Mouse (Mus musculus): Measurements from ENCODE around the gene Nfia. TPM values are rescaled to one million over a fixed set of nuclear protein-coding genes. Genes with fewer than 3 reads are reported as not detected.
A peak's percentile ranks its signal among the peaks of the same experiment; 100 is the strongest.

Gene Nfia
- polyA plus RNA-seq, 1 experiment from 2014 or later, result 59.9 TPM

DNA sequence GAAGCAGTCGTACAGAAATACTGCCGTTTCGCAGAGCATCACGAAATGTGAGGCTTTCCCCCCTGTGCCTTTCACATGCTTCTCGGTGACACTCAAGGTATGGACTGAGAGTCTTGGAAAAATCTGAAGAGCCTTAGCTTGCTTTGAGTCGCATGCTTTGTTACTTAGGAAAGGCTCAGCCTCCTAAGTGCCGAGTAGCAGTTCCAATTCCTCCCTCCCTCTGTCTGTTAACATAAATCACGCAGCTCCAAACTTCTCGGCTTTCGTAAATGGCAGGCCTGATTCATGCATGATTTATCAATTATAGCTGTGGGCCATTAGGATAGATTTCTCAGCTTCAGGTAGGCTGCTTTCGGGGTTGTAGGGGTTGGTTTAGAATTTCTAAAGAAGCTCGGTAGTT lies 284.7 kb downstream of the Nfia start:
- no peak overlapping the region for H3K4me2 ChIP-seq
- 49% methylated on average over 12 of the region's 12 CpGs for WGBS
- H3K27me3 ChIP-seq, result no peaks in the 10 kb centered on the region
- H3K4me3 ChIP-seq, result no peak overlapping the region
- no peak overlapping the region for H3K27ac ChIP-seq
- H3K9ac ChIP-seq, result no peak overlapping the region
- H3K9me3 ChIP-seq, result 0 out of 2 replicates have a peak, but pooled peaks cover 5% of the 10 kb centered on the region
- H3K36me3 ChIP-seq, result peaks cover 16% of the 10 kb centered on the region
- peaks cover 7% of the 10 kb centered on the region; the same call in 1 of the 2 replicates for H3K4me1 ChIP-seq
- ATAC-seq (ENCODE audit: insufficient number of reproducible peaks, insufficient read depth, low FRiP score, low TSS enrichment, low read depth), result no peak

DNA sequence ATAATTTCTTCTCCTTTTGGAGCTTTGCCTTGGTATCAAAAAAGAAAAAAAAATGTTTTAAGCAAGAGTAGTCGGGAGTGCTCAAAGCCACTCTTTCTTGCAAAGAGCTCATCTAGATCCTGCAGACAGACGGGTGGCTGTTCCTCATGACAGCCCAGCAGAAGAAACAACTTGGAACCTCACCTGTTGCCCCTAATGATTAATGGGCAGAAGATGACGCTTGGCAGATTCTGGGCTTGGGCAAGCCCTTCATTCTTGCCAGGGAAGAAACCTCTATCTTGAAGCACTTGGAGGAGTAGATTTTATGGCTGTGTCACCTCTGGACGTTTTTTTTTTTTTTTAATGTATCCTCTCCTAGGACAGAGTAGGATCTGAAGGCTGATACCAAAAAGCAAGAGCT lies 285.2 kb downstream of the Nfia start:
- H3K9me3 ChIP-seq, result 0 out of 2 replicates have a peak, but pooled peaks cover 5% of the 10 kb centered on the region
- H3K36me3 ChIP-seq, result peaks cover 12% of the 10 kb centered on the region
- no peak for ATAC-seq (ENCODE audit: insufficient number of reproducible peaks, insufficient read depth, low FRiP score, low TSS enrichment, low read depth)
- no peak overlapping the region for H3K27ac ChIP-seq
- no peak overlapping the region for H3K4me2 ChIP-seq
- H3K4me3 ChIP-seq, result no peak overlapping the region
- peaks cover 7% of the 10 kb centered on the region; the same call in 1 of the 2 replicates for H3K4me1 ChIP-seq
- H3K27me3 ChIP-seq, result no peaks in the 10 kb centered on the region
- 65% methylated on average over 4 of the region's 4 CpGs for WGBS
- H3K9ac ChIP-seq, result no peak overlapping the region

DNA sequence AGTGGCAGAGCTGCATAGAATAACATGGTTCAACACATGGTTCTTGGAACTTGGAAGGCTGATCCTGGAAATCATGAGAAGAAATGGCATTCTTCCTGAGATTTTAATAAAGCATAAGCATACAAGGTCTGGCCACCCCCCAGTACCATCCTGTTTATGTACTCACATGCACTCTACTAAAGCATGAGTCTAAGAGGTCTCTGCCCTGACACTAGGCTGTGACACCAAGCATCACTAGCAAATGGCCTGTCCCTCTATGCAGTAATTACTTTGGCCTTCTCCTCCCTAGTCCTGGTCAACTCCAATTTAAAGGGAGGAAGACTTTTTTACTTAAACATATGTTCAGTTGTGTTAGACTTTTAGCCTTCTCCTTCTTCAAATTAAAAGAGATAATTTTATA lies 285.6 kb downstream of the Nfia start:
- H3K27ac ChIP-seq, result no peak overlapping the region
- no peak for ATAC-seq (ENCODE audit: insufficient number of reproducible peaks, insufficient read depth, low FRiP score, low TSS enrichment, low read depth)
- no peak overlapping the region for H3K4me2 ChIP-seq
- peaks cover 14% of the 10 kb centered on the region for H3K36me3 ChIP-seq
- H3K4me3 ChIP-seq, result no peak overlapping the region
- H3K27me3 ChIP-seq, result no peaks in the 10 kb centered on the region
- peaks cover 7% of the 10 kb centered on the region; the same call in 1 of the 2 replicates for H3K4me1 ChIP-seq
- no peak overlapping the region for H3K9ac ChIP-seq
- 0 out of 2 replicates have a peak, but pooled peaks cover 5% of the 10 kb centered on the region for H3K9me3 ChIP-seq

DNA sequence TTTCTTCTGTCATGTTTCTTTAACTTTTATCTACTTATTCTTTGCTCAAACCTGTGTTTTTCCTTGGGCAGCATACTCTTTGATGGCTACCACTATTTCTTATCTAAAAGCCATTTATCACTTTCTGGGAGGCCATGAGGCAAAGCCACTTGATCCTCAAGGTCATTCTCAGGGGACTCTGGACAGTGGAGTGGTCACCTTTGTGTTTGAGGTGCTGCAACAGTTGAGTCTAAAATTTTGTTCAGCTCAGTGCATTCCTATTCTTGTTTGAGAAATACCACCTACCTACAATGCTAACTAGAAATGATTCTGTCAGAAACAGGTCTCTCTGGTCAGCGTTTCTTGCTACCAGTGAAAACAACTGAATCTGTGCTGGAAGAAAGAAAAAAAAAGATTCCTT lies 288.1 kb downstream of the Nfia start:
- WGBS, result 18% methylated on average over 1 of the region's 1 CpGs
- Histone ChIP-seq H3K4me3 (no peak overlapping the region), H3K9me3 (no peaks in the 10 kb centered on the region), H3K27me3 (no peaks in the 10 kb centered on the region), H3K4me2 (no peak overlapping the region), H3K4me1 (peaks cover 7% of the 10 kb centered on the region; the same call in 1 of the 2 replicates), H3K36me3 (peaks cover 17% of the 10 kb centered on the region), H3K27ac (no peak overlapping the region), H3K9ac (no peak overlapping the region)
- no peak for ATAC-seq (ENCODE audit: insufficient number of reproducible peaks, insufficient read depth, low FRiP score, low TSS enrichment, low read depth)

DNA sequence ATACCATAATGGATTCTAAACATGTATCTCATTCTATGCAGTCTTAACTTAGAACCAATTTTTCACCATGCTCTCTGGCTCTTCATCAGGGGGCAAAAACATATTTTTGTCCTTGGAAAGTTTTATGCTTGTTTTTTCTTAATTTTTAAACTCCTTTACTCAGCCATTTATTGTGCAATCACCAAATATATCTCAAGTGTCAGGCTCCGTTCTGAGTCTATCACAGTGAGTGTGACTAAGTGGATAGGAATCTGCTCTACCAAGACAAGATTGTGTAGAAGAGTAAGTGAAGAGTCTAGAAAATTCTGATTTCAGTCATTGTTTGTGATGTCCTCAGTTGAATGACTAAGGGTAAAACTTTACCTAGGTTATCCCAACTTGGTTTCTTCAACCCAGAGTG lies 288.6 kb downstream of the Nfia start:
- Histone ChIP-seq H3K36me3 (peaks cover 22% of the 10 kb centered on the region), H3K4me1 (peaks cover 7% of the 10 kb centered on the region; the same call in 1 of the 2 replicates), H3K27ac (no peak overlapping the region), H3K9ac (no peak overlapping the region), H3K9me3 (no peaks in the 10 kb centered on the region), H3K27me3 (no peaks in the 10 kb centered on the region), H3K4me2 (no peak overlapping the region), H3K4me3 (no peak overlapping the region)
- 82% methylated on average over 1 of the region's 1 CpGs for WGBS
- ATAC-seq (ENCODE audit: insufficient number of reproducible peaks, insufficient read depth, low FRiP score, low TSS enrichment, low read depth), result no peak

DNA sequence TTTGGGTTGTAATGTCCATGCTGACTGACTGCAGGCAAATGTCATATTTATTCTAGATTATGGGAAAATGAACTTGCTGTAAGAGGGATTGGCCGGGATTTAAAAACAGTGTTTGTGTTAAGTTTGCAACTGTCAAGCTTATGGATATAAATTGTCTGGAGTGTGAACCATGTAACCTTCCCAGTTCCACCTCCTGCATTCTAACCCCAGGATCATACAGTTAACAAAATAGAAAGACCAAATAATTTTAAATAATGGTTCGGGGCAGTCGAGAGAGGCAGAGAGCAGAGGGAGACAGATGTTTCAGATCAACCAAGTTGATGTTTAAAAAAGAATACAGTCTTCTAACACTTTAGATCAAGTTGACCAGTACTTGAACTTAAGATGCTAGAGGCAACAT lies 290.7 kb downstream of the Nfia start:
- no peak overlapping the region for H3K4me2 ChIP-seq
- H3K27ac ChIP-seq, result no peak overlapping the region
- H3K36me3 ChIP-seq, result peaks cover 38% of the 10 kb centered on the region
- no peak overlapping the region for H3K4me3 ChIP-seq
- H3K9me3 ChIP-seq, result no peaks in the 10 kb centered on the region
- peaks cover 6% of the 10 kb centered on the region for H3K4me1 ChIP-seq
- 60% methylated on average over 3 of the region's 3 CpGs for WGBS
- H3K9ac ChIP-seq, result no peak overlapping the region
- ATAC-seq (ENCODE audit: insufficient number of reproducible peaks, insufficient read depth, low FRiP score, low TSS enrichment, low read depth), result no peak
- H3K27me3 ChIP-seq, result no peaks in the 10 kb centered on the region

DNA sequence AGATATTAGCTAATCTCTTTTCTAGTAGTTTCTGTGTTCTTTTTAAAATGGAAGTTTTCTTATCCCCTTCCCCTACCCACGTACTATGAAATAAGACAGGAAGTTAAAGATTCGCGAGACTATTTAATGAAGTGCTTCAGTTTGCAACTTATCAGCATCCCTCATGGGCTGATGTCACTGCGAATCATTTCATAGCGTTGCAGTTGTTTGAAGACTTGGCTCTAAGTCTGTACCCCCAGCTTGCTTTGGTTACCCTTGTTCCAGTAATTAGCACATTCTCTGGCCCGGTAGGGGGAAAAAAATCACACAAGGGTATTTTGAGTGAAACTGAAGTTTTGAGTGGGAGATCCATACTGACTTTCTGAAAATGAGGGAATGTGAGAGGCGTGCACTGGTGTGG lies 303.6 kb downstream of the Nfia start:
- no peak for ATAC-seq (ENCODE audit: insufficient number of reproducible peaks, insufficient read depth, low FRiP score, low TSS enrichment, low read depth)
- no peak overlapping the region for H3K9ac ChIP-seq
- H3K9me3 ChIP-seq, result no peaks in the 10 kb centered on the region
- H3K27me3 ChIP-seq, result no peaks in the 10 kb centered on the region
- no peak overlapping the region for H3K27ac ChIP-seq
- H3K36me3 ChIP-seq, result no peaks in the 10 kb centered on the region
- H3K4me1 ChIP-seq, result peaks cover 10% of the 10 kb centered on the region
- 71% methylated on average over 7 of the region's 7 CpGs for WGBS
- H3K4me3 ChIP-seq, result no peak overlapping the region
- no peak overlapping the region for H3K4me2 ChIP-seq

DNA sequence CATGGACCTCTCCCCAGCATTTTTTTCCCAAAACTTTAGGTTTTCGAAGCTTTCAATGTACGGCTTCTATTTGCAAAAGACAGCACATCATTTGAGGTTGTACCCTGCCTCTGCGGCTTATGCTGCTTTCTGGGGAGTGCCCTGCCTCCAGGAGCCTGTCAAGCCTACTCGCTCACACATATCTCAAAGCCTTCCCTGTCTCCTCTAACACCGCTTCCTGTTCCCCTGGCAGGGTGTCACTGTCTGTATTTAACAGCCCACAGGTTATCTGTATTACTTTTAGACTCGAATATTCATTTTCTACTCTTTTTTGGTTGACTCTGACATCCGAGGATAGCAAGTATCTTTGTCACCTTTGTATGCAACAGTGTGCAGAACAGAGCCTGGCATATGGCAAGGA lies 304.1 kb downstream of the Nfia start:
- Histone ChIP-seq H3K36me3 (peaks cover 4% of the 10 kb centered on the region; the same call in 1 of the 2 replicates), H3K4me2 (no peak overlapping the region), H3K27ac (no peak overlapping the region), H3K9me3 (no peaks in the 10 kb centered on the region), H3K4me1 (peaks cover 14% of the 10 kb centered on the region), H3K4me3 (no peak overlapping the region), H3K27me3 (no peaks in the 10 kb centered on the region), H3K9ac (no peak overlapping the region)
- no peak for ATAC-seq (ENCODE audit: insufficient number of reproducible peaks, insufficient read depth, low FRiP score, low TSS enrichment, low read depth)
- 75% methylated on average over 7 of the region's 7 CpGs for WGBS

DNA sequence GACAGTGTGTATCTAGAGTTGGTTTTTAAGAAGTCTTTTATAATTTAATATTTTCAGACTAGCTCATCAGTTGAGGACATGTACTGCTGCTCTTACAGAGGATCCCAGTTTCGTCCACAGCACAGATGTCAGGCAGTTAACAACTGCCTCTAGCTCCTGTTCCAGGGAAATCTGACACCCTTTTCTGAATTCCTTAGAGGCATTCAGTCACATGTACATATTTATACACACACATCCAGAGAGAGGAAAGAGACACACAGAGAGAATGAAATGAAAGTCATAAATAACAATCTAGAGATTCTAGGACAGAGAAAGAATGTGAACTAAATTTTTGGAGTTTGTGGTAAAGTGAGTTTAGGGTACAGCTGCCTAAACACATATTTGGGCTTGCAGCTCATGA lies 308.1 kb downstream of the Nfia start:
- Histone ChIP-seq H3K9me3 (no peaks in the 10 kb centered on the region), H3K4me3 (no peak overlapping the region), H3K4me2 (no peak overlapping the region), H3K4me1 (peaks cover 20% of the 10 kb centered on the region), H3K9ac (no peak overlapping the region), H3K36me3 (peaks cover 16% of the 10 kb centered on the region), H3K27ac (no peak overlapping the region), H3K27me3 (no peaks in the 10 kb centered on the region)
- no peak for ATAC-seq (ENCODE audit: insufficient number of reproducible peaks, insufficient read depth, low FRiP score, low TSS enrichment, low read depth)
- WGBS, result 3% methylated on average over 1 of the region's 1 CpGs

DNA sequence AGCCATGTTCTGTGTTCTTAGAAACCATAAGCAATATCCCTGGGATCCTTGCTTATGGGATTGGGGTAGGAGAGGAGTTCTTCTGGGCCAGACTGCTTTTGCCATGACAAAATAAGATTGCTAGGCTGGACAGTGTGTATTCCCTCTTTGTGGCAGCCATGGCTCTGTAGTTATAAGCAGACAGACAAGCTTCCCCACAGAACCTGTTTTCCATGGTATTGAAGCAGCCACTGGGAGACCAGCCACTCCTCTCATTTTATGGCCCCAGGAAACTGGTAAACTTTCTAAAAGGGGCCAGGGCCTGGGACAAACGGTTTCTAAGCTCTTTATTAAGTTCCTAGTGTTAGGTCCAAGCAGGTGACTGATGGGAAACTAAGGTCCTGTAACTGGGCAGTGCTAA lies 309.4 kb downstream of the Nfia start:
- H3K4me1 ChIP-seq, result peaks cover 24% of the 10 kb centered on the region
- peaks cover 16% of the 10 kb centered on the region for H3K36me3 ChIP-seq
- no peak for ATAC-seq (ENCODE audit: insufficient number of reproducible peaks, insufficient read depth, low FRiP score, low TSS enrichment, low read depth)
- H3K4me2 ChIP-seq, result no peak overlapping the region
- no peaks in the 10 kb centered on the region for H3K27me3 ChIP-seq
- no peaks in the 10 kb centered on the region for H3K9me3 ChIP-seq
- peak overlapping the region; percentile 48; the same call in 1 of the 2 replicates for H3K27ac ChIP-seq
- H3K9ac ChIP-seq, result no peak overlapping the region
- 51% methylated on average over 1 of the region's 1 CpGs for WGBS
- H3K4me3 ChIP-seq, result no peak overlapping the region

DNA sequence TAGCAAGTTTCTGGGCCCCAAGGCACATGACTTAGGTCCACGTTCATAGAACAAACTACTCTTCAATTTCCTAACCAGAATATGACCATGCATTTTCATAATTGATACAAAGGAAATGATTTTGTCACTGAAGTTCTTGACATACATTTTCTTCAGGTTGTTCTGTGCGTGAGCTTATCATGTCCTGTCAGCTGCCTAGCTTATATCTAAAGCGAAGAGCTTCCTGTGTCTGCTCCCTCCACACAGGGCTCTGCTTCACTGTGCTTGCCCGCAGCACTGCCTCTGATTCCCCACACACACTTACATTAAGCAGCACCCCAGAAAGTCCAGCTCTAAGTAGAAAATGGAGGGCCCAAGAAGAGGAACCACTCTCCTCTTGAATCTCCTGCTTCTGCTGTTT lies 310.0 kb downstream of the Nfia start:
- ATAC-seq (ENCODE audit: insufficient number of reproducible peaks, insufficient read depth, low FRiP score, low TSS enrichment, low read depth), result no peak
- WGBS, result 83% methylated on average over 4 of the region's 4 CpGs
- H3K4me3 ChIP-seq, result no peak overlapping the region
- no peak overlapping the region for H3K9ac ChIP-seq
- H3K9me3 ChIP-seq, result no peaks in the 10 kb centered on the region
- H3K4me1 ChIP-seq, result peaks cover 27% of the 10 kb centered on the region
- H3K36me3 ChIP-seq, result peaks cover 16% of the 10 kb centered on the region
- H3K4me2 ChIP-seq, result no peak overlapping the region
- H3K27me3 ChIP-seq, result no peaks in the 10 kb centered on the region
- H3K27ac ChIP-seq, result peak overlapping the region; percentile 48; the same call in 1 of the 2 replicates

DNA sequence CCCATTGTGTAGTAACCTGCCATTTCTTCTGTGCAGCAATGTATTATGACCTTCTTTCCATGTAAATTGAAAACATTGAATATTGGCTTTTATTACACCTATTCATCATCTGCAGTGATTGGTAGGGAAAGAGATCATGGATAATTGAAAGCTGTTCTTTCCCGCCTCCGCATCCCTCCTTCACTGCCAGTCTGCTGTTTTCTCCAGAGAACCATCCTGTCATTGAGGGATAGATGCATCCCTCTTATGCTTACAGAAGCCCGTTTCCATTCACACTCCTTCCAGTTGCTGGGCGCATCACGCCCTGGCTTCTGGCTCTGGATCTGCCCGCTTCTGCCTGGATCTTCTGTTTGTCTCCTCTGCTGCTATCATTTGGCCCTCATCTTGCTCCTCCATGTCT lies 312.5 kb downstream of the Nfia start:
- Histone ChIP-seq H3K27ac (no peak overlapping the region), H3K4me3 (no peak overlapping the region), H3K9me3 (no peaks in the 10 kb centered on the region), H3K36me3 (peaks cover 16% of the 10 kb centered on the region), H3K9ac (no peak overlapping the region), H3K27me3 (no peaks in the 10 kb centered on the region), H3K4me1 (peaks cover 29% of the 10 kb centered on the region), H3K4me2 (no peak overlapping the region)
- ATAC-seq (ENCODE audit: insufficient number of reproducible peaks, insufficient read depth, low FRiP score, low TSS enrichment, low read depth), result no peak
- 96% methylated on average over 6 of the region's 6 CpGs for WGBS
